Mouse (Mus musculus): ENCODE measurements around the gene Fiz1. TPM values are rescaled to one million over a fixed set of nuclear protein-coding genes. Genes with fewer than 3 reads are reported as not detected.
A peak's percentile ranks its signal among the peaks of the same experiment; 100 is the strongest.
"Not testable (repeated sequence)": the region's sequence is repeated elsewhere in the genome, so short reads cannot be mapped to it uniquely, and the experiment has no call there.

Fiz1 gene
- total RNA-seq, 4 experiments from 2014 or later: 21.3 to 23.5 (median 23.2) TPM

DNA sequence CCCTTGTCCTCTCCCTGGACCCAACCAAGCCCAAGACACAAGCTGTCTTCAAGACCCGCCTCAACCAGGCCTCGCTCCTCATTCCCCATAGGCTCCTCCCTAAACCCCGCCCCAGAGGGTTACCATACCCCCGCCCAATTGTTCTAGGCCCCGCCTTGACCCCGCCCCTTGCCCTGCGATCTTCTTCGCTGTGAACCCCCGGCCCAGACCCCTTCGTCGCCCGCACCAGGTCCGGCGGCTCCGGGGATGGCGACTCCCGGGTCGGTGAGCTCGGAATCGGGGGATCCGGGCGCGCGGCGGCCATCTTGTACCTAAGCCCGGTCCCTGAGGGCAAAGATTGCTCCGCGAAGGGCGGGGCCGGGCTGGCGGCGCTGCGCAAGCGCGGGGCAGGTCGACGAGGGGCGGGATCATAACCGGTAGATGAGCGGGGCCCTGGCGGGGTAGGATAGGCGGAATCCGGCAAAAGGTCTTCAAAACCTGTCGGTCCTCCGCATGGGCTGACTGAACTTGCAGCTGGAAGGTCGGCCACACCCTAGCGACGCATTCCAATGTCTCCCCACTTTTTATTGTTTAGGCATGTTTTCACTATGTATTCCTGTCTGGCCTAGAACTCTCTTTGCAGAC, 23.7 kb upstream of the Fiz1 start, which contains the start of gene Zfp784:
Gene Zfp784, minus strand, starts transcription at position 338 of the 624 bp plus-strand sequence.
- peak; percentile 88 to 95 for DNase-seq (ENCODE audit: low spot score in 2 of 2)

DNA sequence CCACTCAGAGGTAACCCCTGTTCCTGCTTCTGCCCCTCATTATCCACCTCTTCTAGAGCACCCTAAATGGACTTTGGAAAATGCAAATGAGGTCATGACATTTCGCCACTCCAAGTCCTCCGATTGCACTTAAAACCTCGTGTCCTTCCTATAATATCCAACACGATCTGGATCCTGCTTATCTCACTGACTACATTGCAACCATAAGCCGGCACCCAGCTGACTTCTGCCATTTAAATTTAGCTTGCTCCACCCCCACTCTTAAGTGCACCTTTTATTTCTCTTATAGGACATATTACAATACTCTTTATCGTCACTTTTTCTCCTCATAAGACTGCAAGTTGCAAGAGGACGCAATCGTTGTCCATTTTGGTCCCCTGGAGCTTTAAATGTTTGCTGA, 23.0 kb upstream of the Fiz1 start:
- no peak for DNase-seq (ENCODE audit: low spot score in 2 of 2)

DNA sequence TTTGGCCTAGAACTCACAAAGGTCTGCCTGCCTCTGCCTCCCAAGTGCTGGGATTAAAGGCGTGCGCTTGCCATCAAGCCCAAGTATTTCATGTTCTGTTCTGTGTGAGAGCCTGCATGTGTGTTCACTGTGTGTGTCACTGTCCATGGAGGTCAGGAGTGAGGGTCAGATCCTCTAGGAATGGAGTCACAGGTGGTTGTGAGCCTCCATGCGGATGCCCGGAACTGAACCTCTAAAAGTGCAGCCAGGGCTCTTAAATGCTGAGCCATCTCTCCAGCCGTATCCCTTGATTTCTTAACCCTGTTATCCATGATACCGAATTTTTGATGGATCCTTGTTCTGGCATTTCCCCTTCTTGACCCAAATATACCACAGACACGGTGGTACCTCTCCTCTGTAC, 22.5 kb upstream of the Fiz1 start:
- no peak for DNase-seq (ENCODE audit: low spot score in 2 of 2)

DNA sequence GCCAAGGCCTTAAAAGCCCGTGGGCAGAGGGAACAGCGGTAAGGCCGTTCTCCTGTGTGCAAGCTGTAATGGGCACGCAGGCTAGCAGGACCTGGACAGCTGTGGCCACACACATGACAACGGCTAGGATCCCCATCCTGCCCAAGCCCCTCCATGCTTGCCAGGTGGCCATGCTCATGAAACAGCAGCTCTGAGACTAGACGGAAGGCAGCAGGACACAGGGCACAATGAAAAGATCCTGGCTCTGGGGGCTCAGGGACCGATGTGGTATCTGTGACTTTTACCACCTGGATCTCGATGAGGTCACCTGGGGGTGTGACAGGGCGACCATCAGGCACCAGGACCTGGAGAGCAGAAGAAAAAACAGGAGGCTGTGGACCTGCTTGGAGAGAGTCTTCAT, 21.6 kb upstream of the Fiz1 start:
- no peak for DNase-seq (ENCODE audit: low spot score in 2 of 2)

DNA sequence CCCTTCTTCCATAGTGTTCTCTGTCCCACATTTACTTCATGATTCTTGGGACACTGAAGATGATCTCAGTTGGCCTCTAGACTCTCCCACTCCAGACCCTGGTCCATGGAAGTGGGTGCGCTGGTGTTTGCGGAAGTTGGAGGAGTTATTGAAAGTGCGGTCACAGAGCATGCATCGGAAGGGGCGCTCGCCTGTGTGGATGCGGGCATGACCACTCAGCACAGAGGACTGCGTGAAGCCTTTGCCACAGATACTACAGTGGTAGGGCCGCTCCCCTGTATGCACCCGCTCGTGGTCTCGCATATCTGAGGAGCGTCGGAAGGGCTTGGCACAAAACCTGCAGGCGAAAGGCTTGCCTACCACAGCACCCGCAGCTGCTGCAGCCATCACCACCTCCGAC, 21.1 kb upstream of the Fiz1 start:
- DNase-seq (ENCODE audit: low spot score in 2 of 2): no peak

DNA sequence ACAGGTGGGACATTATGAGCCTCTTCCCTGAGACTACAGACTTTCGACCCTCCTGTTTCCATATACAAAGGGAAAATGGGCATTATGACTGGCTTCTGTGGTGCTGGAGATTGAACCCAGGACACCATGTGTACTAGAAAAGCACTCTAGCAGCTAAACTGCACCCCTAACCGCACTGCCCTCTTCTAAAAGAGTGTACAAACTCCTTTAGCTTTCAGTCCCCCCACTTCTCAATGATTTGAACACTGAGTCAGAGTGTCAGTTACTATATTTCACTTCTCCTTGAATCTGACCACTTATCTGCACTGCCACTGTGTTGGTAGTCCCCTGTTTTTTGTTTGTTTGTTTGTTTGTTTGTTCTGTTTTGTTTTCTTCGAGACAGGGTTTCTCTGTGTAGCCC, 19.3 kb upstream of the Fiz1 start, which contains the start of gene 4632433K11Rik:
Gene 4632433K11Rik, plus strand, starts transcription at position 301 of the 400 bp plus-strand sequence.
- no peak for DNase-seq (ENCODE audit: low spot score in 2 of 2)

DNA sequence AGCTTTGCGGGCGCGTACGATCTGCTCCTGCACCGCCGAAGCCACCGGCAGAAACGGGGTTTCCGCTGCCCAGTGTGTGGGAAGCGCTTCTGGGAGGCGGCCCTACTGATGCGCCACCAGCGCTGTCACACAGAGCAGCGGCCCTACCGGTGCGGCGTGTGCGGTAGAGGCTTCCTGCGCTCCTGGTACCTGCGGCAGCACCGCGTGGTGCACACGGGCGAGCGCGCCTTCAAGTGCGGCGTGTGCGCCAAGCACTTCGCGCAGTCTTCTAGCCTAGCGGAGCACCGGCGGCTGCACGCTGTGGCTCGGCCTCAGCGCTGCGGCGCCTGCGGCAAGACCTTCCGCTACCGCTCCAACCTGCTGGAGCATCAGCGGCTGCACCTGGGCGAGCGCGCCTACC, 17.0 kb upstream of the Fiz1 start:
- DNase-seq (ENCODE audit: low spot score in 2 of 2): no peak

DNA sequence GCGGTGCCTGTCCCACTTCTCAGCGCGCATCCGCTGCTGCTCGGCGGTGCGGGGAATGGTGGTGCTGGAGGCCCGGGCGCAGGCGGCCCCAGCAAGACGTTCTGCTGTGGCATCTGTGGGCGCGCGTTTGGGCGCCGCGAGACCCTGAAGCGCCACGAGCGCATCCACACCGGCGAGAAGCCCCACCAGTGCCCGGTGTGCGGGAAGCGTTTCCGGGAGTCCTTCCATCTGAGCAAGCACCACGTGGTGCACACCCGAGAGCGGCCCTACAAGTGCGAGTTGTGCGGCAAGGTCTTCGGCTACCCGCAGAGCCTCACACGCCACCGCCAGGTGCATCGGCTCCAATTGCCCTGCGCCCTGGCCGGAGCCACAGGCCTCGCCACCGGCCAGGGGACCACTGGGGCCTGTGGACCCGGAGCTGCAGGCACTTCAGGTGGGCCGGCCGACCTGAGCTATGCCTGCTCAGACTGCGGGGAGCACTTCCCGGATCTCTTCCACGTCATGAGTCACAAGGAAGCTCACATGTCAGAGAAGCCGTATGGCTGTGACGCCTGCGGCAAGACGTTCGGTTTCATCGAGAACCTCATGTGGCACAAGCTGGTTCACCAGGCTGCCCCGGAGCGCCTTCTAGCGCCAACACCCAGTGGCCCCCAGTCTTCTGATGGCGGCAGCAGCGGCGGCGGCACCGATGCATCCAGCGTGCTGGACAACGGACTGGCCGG, 16.2 kb upstream of the Fiz1 start:
- no peak for DNase-seq (ENCODE audit: low spot score in 2 of 2)

DNA sequence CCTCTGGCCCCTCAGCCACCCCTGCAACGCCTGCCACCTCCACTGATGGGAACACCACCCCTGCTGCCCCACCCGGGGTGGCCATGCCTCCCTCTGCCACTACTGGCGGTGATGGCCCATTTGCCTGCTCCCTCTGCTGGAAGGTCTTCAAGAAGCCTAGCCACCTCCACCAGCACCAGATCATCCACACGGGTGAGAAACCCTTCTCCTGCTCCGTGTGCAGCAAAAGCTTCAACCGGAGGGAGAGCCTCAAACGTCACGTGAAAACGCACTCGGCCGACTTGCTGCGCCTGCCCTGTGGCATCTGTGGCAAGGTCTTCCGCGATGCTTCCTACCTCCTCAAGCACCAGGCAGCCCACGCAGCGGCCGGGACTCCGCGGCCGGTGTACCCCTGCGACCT, 15.4 kb upstream of the Fiz1 start:
- DNase-seq (ENCODE audit: low spot score in 2 of 2): no peak

DNA sequence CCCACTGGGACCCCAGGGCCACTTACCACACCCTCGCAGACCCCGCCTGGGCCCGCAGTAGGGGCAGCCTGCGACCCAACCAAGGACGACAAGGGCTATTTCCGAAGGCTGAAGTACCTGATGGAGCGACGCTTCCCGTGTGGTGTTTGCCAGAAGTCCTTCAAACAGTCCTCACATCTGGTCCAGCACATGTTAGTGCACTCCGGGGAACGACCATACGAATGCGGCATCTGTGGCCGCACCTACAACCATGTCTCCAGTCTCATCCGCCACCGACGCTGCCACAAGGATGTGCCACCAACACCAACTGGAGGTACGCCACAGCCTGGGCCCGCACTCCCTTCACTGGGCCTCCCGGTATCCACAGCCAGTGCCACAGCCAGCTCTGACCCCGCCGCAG, 15.0 kb upstream of the Fiz1 start:
- no peak for DNase-seq (ENCODE audit: low spot score in 2 of 2)

DNA sequence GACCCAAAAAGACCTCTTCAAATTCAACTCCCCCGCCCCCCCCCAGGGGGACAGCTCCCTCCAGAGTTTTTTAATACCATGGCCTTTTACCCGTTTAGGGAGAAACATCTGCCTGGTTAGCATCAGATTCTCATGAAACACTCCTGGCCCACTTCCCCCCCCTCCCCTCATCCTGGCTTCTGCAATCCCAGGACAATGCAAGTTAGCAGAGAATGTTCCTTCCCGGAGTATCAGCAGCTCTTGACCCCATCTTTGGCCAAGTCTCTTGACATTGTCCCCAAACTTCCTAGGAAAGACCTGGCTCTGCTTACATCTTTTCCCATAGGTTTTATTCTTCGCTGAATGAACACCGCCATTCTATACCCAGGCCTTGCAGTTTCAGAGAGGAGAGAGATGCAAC, 6.7 kb upstream of the Fiz1 start:
- no peak for DNase-seq (ENCODE audit: low spot score in 2 of 2)

DNA sequence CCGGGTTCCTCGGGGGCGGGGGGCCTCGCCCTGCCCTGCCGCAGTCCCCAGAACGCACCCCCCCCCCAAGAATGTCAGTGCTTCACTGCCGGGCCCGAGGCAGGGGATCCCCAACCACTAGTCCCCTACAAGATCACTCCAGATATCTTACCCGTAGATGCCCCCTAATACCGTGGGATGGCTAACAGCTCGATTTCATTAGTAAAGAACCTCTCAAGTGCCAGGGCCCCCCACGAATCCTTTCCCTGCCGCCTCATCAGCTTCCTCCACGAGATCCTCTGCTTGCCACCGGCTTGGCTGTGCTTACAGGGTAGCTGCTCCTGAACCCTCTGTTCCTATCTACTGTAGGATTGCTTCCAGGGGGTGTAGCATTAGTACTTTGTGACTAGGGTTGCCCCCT, 6.2 kb upstream of the Fiz1 start:
- DNase-seq (ENCODE audit: low spot score in 2 of 2): no peak

DNA sequence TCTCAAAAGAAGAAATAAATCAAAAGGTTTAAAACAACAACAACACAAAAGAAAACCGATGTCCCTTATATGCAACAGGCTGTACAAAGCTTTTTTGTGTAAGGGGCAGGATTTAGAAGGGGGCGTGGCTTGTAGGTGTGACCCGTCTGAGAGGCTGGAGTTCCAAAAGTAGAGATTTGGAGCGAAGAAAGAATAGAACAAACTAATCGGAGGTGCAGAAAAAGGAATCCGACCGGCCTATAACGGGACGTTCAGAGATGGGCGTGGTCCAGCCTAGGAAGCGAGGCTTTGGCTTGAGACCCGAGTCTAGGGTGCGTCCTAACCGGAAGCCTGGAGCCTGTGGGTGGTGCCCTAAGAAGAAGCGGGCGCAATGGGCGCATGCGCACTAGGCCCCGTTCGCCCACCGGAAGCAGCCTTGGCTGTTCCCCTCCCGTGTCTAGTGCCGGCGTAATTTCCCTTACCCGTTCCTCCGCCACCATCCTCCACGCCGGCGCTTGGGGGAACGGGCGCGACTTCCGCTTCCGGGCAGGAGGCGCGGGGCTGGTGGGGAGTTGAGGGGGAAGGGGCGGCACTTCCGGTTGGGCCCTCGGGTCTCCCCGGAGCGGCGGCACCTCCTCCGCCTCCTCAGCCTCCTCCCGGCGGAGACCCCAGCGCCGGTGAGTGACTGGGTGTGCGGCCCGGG, 5.6 kb upstream of the Fiz1 start, which contains the start of the genes Zfp865 and Ccdc106:
Gene Zfp865, plus strand, starts transcription at position 377 of the 682 bp plus-strand sequence.
Gene Ccdc106, plus strand, starts transcription at position 554 of the 682 bp plus-strand sequence.
- peak; percentile 98 to 99 for DNase-seq (ENCODE audit: low spot score in 2 of 2)

DNA sequence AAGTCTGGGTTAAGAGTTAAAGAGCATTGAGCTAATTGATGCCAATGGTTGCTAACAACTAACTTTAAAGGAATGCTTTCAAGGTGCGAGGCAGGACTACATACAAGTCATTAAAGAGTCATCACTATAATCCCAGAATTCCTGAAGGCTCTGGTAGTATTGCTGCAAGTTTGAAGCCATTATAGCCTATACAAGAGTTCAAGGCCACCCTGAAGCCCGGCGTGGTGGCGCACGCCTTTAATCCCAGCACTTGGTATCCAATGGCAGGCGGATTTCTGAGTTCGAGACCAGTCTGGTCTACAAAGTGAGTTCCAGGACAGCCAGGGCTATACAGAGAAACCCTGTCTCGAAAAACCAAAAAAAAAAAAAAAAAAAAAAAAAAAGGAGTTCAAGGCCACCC, 5.1 kb upstream of the Fiz1 start:
- DNase-seq (ENCODE audit: low spot score in 2 of 2): not testable (repeated sequence)

DNA sequence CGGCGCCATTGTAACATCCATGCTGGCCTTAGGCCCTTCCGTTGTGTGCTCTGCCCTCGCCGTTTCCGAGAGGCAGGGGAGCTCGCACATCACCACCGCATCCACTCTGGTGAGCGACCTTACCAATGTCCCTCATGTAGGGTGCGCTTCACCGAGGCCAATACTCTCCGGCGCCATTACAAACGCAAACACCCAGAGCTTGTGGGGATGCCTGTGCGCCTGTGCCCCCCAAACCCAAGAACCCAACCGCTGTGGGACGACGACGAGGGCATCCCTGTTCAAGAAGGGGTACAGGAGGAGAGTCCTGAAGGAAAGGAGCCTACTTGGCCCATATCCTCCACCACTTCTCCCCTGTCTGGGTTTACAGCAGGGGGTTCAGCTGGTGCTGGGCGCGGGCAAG, 3.4 kb upstream of the Fiz1 start:
- no peak for DNase-seq (ENCODE audit: low spot score in 2 of 2)

DNA sequence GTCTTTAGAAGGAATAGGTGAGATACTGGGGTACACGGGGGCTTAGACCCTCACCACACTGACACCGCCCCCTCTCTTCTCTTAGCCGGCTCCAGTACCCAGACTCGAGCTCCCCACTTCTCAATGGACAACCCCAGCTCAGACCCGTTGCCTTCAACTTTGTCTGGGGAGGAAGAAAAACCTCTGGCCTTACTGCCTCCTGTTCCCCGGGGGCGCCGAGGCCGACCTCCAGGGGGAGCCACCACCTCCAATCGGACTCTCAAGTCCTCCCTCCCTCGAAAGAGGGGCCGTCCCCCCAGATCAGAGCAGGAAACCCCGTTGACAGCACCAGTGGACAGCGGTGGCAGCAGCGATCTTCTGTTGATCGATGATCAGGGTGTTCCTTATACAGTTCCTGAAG, 2.9 kb upstream of the Fiz1 start:
- DNase-seq (ENCODE audit: low spot score in 2 of 2): peak in 1 of 2 experiments; percentile 34

DNA sequence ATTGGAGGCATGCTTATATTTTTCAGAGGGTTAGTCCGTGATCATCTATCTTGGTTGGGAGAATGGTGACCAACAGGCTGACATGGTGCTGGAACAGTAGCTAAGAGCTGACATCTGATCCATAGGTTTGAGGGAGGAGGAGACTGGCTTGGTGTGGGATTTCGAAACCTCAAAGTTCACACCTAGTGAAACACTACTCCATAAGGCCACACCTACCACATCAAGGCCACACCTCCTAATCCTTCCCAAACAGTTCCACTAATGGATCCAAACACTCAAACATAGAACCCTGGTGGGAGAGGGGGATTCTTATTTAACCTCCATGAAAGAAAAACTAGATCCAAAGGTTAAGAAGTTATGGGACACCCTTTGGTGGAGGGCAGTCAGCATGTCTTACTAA, 2.4 kb upstream of the Fiz1 start:
- no peak for DNase-seq (ENCODE audit: low spot score in 2 of 2)

DNA sequence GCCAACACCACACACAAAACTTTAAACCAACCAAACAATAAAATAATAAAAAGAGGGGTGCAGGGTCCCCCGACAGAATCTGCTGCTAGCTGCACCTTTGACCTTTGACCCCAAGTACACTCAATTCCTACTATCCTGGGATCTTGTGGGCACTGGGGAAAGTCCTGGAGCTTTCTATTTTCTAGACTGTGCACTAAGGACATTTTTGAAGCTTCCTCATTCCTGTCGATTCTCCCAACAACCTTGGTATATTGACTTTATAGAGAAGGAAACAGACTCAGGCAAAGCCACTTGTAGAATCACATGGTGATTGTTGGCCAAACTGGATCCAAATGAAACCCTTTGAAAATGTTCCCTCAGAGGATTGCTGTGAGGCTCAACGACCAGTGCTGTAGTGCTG, 1.6 kb upstream of the Fiz1 start:
- no peak for DNase-seq (ENCODE audit: low spot score in 2 of 2)

DNA sequence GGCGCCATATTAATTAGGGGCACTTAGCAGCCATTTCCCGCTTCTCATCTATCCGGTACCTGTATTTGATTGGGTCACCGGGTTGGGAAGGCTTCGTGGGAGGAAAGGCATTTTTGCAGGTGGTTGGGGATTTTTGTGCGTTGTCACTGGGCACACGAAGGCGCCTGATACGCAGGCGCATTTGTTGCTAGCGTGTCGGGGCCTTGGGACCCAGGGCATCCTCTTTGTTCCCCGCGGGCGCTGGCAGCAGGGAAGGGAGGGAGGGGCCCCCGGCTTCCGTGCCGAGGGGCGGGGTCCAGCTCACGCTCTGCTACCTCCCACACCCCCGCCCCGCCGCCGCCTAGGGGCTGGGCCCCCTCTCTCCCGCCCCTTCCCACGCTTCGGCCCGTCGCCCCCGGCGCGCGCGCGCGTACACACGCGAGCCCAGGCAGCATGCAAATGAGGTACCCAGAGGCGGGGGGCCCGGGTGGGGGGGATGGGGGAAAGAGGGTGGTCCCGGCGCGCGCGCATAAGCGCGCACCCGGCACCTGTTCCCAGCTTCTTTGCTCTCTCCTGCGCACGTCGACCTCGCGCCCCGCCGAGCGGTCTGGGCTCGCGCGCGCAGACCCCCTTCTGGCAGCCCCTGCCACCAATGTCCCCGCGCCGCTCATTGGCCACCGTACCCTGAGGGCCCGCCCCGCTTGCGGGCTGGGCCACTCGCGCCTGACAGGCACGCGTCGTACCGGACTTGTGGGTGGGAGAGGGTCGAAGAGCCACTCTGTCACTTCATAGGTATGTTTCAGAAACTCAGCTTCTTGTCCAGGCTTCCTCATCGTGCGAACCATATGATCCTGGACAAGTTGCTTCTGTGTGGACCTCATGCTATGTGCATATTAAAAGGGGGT, 863 bp upstream of the Fiz1 start, which contains the start of gene Gm44973:
Gene Gm44973, plus strand, starts transcription at position 379 of the 884 bp plus-strand sequence.
- peak; percentile 82 to 93 for DNase-seq (ENCODE audit: low spot score in 2 of 2)

DNA sequence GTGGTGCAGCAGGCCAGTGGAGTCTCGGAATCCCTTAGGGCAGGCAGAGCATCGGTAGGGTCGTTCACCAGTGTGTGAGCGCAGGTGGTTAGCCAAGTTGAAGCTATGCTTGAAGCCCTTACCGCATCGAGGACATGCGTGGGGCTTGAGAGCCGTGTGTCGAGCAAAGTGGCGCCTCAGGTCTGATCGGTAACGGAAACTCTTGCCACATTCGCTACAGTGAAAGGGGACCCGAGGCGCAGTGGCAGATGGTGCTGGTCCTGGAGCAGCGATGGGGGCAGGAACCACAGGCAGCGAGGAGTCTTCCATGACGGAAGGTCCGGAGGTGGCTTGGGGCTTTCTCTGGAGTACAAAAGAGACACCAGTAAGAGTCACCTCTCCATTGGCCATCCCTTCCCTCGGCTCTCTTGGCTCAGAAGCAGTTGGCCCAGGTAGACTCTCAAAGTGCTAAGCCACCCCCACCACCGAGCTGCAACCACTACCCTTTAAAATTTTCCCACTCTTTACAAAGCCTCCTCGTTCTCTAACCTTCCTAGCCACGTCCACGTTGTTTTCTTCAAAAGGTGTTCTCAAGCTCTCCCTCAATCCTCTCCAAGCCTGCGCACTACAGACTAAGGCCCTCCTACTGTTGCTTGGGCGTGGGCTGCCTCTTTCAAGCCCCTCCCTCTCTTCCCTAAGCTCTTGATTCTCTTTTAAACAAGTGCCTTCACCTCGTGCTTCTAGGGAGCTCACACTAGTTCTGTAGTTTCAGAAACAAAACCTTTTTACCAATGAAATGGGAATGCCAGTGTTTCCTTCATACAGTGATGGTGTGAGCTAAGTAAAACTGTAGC, 1.6 kb downstream of the Fiz1 start:
- DNase-seq (ENCODE audit: low spot score in 2 of 2): no peak
